Mouse (Mus musculus) embryonic facial prominence, embryonic 10.5 days (tissue): ENCODE results near the gene Mtus2. TPM values are rescaled to one million over a fixed set of nuclear protein-coding genes. Genes with fewer than 3 reads are reported as not detected.

Experiments
- DNase-seq: peaks from one replicate; pipeline ENCODE4 v3.0.0-alpha.2; 2017; ENCODE audit warnings: low spot score
- H3K27ac ChIP-seq: fragments of 300-500 bp; sonication (generic); replicated peaks from 2 replicates; pipeline ENCODE4 v1.5.1; 2016; ENCODE audit warnings: mild to moderate bottlenecking
- H3K27me3 ChIP-seq: fragments of 300-500 bp; sonication (generic); replicated peaks from 2 replicates; pipeline ENCODE4 v1.6.1; 2016; ENCODE audit warnings: low read depth, mild to moderate bottlenecking; ENCODE audit not compliant: poor library complexity, severe bottlenecking
- H3K36me3 ChIP-seq: fragments of 300-500 bp; sonication (generic); replicated peaks from 2 replicates; pipeline ENCODE4 v1.6.1; 2016; ENCODE audit warnings: mild to moderate bottlenecking, moderate library complexity
- H3K4me1 ChIP-seq: fragments of 300-500 bp; sonication (generic); 2 replicates; pipeline ENCODE4 v1.6.1; 2016
- H3K4me3 ChIP-seq: fragments of 300-500 bp; sonication (generic); 2 replicates; pipeline ENCODE4 v1.5.1; 2016; ENCODE audit warnings: mild to moderate bottlenecking, moderate library complexity
- H3K9me3 ChIP-seq: fragments of 300-500 bp; sonication (generic); 2 replicates; pipeline ENCODE4 v1.6.1; 2016; ENCODE audit warnings: mild to moderate bottlenecking
- WGBS: fragments of 180-500 bp; shearing (Covaris S2); methylation state at CpG from one replicate; pipeline ENCODE4 v1.1.7; 2016; 5-methylcytosine and 5-hydroxymethylcytosine counted together
- polyA plus RNA-seq: library from polyadenylated mRNA; unstranded; fragments of >200 nt; fragmentation: Nextera tagmentation; extraction: Ambion mirVana; gene quantifications from 2 replicates; pipeline ENCODE4 v1.2.1, GENCODE M21; 2016

Gene Mtus2
- polyA plus RNA-seq: 5.5 and 5.7 TPM in 2 replicates

DNA sequence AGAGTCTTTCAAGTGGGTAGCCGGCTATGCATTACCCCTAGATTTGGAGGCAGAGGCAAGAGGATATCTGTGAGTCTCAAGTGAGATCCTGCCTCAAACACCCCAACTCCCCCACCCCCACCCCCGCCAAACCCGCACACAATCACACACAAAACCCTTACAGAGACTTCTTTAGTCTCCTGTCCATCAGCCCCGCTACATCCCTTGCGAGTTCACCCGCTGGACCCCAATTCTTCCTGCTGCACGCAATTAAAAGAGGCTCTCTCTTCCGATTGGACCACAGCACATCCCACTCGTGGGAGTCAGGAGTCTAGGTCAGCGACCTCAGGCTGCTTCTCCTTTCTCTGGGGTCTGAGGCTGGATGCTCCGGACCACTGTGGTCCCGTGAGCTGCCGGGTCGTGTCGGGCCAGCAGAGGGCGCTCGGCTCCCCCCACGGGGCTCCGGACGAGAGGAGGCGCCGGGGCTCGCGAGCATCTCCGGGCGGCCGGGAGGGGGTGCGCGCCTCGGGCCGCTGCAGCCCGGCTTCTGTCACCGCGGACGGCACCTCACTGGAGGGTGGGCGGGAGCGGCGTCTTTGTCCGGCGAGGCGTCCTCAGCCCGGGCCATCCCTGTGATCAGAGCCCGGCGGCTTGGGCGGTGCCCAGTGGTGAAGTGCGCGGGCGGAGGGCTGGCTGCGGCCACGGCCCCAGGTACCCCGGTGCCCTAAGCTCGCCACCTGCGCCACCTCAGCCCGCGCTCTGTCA, at the start of gene Mtus2:
TSS of gene Mtus2 (plus strand) at position 500 of the 744 bp plus-strand sequence.
- Histone ChIP-seq H3K4me3 (peak within 1 kb of the TSS; percentile 70), H3K9me3 (no peaks in the 10 kb centered on the region), H3K4me1 (peaks cover 22% of the 10 kb centered on the region), H3K36me3 (no peaks in the 10 kb centered on the region), H3K27me3 (peaks cover 50% of the 10 kb centered on the region), H3K27ac (peak within 1 kb of the TSS; percentile 58)
- under 1% methylated on average over 55 of the region's 55 CpGs for WGBS
- peak; percentile 92 for DNase-seq

- no peak for DNase-seq
- Histone ChIP-seq H3K36me3 (no peaks in the 10 kb centered on the region), H3K27me3 (no peaks in the 10 kb centered on the region), H3K4me1 (no peaks in the 10 kb centered on the region), H3K27ac (no peak overlapping the region), H3K4me3 (no peak overlapping the region), H3K9me3 (0 out of 2 replicates have a peak, but pooled peaks cover 4% of the 10 kb centered on the region)
- 92% methylated on average over 8 of the region's 8 CpGs for WGBS
Observed at GRCm38 (mm10) chr5:147907851-147908250, 49.3 kb upstream of the Mtus2 start.

- Histone ChIP-seq H3K4me3 (no peak overlapping the region), H3K4me1 (peaks cover 11% of the 10 kb centered on the region), H3K36me3 (no peaks in the 10 kb centered on the region), H3K27ac (no peak overlapping the region), H3K27me3 (no peaks in the 10 kb centered on the region), H3K9me3 (0 out of 2 replicates have a peak, but pooled peaks cover 4% of the 10 kb centered on the region)
- 85% methylated on average over 12 of the region's 12 CpGs for WGBS
- no peak for DNase-seq
Observed at GRCm38 (mm10) chr5:147910807-147911509, 46.2 kb upstream of the Mtus2 start.

DNA sequence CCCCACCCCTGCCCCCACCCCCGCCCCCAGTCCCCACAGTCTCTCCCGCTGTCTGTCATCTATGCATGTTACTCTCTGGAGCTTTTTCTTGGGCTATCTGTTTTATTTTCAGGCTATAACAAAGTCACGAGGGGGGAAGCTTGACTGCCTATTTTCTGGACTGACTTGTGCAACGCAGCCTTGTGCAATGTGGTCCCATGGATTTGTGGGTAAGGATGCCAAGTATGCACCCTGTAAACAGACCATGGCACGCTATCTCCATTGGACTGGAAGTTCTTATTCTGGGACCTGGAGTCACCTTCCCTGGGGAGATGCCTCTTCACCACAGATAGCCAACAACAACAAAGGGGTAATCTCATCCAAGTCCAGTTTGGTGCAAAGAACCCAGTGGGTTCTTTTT, 45.4 kb upstream of the Mtus2 start:
- Histone ChIP-seq H3K4me1 (peaks cover 11% of the 10 kb centered on the region), H3K36me3 (no peaks in the 10 kb centered on the region), H3K27ac (no peak overlapping the region), H3K4me3 (no peak overlapping the region), H3K9me3 (0 out of 2 replicates have a peak, but pooled peaks cover 4% of the 10 kb centered on the region), H3K27me3 (no peaks in the 10 kb centered on the region)
- 81% methylated on average over 5 of the region's 5 CpGs for WGBS
- DNase-seq: no peak

DNA sequence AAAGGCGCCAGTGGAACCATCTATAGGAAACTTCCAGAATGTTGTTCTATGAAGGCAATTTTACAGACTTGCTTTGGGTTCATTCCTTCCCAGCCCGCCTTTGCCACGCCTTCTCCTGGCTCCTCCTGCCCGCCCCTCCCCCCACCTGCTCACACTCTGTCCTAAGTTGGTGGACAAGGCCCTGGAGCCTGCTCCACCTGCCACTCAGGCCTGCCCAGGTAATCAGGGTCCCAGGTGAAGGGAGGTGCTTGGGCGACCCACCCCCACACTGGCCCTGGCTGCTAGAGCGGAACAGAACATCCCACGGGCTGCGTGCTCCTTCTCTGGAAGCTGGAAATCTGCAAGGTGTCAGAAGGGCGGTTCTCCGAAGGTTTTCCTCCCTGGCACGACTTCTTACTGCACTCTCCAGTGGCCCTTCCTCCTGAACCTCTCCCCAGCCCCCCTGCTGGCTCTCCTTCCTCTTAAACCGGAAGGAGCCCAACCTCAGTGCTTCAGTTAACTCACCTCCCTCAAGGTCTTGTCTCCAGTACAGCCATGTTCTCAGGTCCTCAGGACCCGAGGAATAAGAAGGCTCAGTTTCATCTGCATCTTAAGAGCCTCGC, 43.8 kb upstream of the Mtus2 start:
- peak; percentile 48 for DNase-seq
- H3K36me3 ChIP-seq: no peaks in the 10 kb centered on the region
- 0 out of 2 replicates have a peak, but pooled peaks cover 4% of the 10 kb centered on the region for H3K9me3 ChIP-seq
- peak overlapping the region; percentile 48; the same call in 1 of the 2 replicates for H3K27ac ChIP-seq
- 0 out of 2 replicates have a peak overlapping the region, but pooled peaks have one; percentile 5 for H3K4me3 ChIP-seq
- H3K27me3 ChIP-seq: no peaks in the 10 kb centered on the region
- peaks cover 11% of the 10 kb centered on the region for H3K4me1 ChIP-seq
- WGBS: 38% methylated on average over 14 of the region's 14 CpGs

DNA sequence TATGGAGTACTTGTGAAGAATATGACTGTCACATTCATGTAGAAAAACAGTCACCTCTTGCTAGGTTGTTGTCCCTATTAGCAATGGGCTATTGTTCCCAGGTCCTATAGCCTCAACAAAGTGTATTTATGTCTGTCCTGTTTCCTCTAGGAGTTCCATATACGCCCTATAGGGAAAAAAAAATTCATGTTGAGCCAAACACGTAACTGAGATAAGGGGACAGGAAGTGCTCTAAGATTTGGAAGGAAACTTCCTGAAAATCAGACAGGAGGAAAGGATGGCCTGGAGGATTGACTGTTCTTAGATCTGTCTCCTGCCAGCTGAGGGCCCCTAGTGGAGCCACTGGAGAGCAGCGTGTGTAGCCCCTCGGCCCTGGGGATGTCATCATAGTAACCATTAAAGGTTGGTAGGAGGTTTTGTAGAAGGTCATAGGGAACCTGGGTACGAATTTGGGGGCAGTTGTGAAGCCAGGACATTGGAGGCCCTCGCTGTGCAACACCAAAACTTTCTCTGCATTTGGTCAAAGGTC, 42.0 kb upstream of the Mtus2 start:
- H3K36me3 ChIP-seq: no peaks in the 10 kb centered on the region
- 57% methylated on average over 6 of the region's 6 CpGs for WGBS
- no peak for DNase-seq
- no peaks in the 10 kb centered on the region for H3K27me3 ChIP-seq
- H3K27ac ChIP-seq: no peak overlapping the region
- peaks cover 11% of the 10 kb centered on the region for H3K4me1 ChIP-seq
- H3K9me3 ChIP-seq: 0 out of 2 replicates have a peak, but pooled peaks cover 4% of the 10 kb centered on the region
- H3K4me3 ChIP-seq: no peak overlapping the region

DNA sequence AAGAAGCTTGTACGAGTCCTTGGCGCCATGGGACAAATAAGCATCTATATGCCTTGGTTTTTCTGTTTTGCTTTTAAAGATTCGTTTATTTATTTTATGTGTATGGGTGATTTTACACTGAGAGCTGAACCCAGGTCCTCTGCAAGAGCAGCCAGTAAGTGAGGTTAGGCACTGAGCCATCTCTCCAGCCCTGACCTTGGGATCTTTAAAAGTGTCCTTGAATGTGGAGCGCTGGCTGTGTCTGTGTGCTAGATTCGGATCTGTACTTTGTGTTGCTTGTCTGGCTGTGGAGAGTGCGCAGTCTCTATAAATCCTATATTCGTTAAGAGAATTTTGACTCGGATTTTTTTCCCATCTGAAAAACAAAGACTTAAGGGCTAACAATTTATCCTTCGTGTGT, 40.9 kb upstream of the Mtus2 start:
- no peak for DNase-seq
- 91% methylated on average over 9 of the region's 9 CpGs for WGBS
- Histone ChIP-seq H3K9me3 (no peaks in the 10 kb centered on the region), H3K4me3 (no peak overlapping the region), H3K27me3 (no peaks in the 10 kb centered on the region), H3K36me3 (no peaks in the 10 kb centered on the region), H3K4me1 (peaks cover 11% of the 10 kb centered on the region), H3K27ac (no peak overlapping the region)

GRCm38 (mm10) chr5:147918044-147918846, 38.9 kb upstream of the Mtus2 start:
- Histone ChIP-seq H3K36me3 (no peaks in the 10 kb centered on the region), H3K9me3 (no peaks in the 10 kb centered on the region), H3K4me1 (peaks cover 8% of the 10 kb centered on the region), H3K27ac (no peak overlapping the region), H3K27me3 (no peaks in the 10 kb centered on the region), H3K4me3 (no peak overlapping the region)
- 73% methylated on average over 17 of the region's 17 CpGs for WGBS
- DNase-seq: no peak

DNA sequence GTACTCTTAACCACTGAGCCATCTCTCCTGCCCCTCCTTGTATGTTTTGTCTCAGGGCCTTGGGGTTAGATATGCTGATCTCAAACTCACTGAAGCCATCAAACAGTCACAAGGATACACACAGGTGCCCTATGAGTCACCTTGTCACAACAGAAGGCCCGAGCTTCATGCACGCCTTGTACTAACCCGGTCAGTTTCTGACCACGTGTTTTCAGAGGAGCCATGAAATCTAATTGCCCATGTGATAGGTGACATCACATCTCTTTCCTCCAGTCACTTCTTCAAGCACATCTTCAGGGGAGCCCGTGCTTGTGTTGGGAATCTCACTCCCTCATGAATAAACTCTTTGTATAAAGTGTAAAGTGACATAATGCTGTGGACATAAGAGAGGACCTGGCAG, 32.5 kb upstream of the Mtus2 start:
- H3K4me1 ChIP-seq: no peaks in the 10 kb centered on the region
- no peaks in the 10 kb centered on the region for H3K36me3 ChIP-seq
- no peaks in the 10 kb centered on the region for H3K27me3 ChIP-seq
- WGBS: 81% methylated on average over 5 of the region's 5 CpGs
- H3K4me3 ChIP-seq: no peak overlapping the region
- no peak overlapping the region for H3K27ac ChIP-seq
- DNase-seq: no peak
- no peaks in the 10 kb centered on the region for H3K9me3 ChIP-seq

DNA sequence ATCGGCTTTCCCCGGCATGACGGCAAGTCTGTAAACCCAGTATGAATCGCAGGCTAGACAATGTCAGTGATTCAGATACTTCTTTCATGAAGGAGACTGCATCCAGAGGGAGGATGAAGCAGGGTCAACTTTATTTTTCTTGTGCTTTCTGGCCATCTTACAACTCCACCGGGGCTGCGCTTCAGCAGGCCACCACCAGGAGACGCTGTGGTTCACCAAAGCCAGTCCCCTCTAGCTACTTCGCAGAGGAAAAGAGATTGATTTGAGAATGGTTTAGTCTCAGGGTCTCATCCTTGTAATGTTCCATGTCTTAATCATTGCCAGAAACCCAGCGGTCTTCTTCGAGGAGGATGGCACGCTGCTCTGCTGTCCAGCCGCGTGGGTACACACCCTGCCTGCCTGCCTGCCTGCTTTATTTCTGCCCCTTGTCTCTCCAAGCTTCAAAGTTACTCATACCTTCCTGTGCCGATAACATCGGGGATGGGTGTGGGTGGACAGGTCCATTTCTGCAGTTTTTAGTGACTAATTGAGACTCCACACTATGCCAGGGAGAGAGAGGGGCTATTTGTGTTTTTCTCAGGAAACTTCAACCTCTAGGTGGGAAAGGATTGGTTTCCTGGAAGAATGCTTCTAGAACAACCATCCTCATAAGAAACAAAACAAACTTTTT, 31.1 kb upstream of the Mtus2 start:
- no peak overlapping the region for H3K27ac ChIP-seq
- H3K4me3 ChIP-seq: no peak overlapping the region
- no peaks in the 10 kb centered on the region for H3K9me3 ChIP-seq
- DNase-seq: peak; percentile 45
- no peaks in the 10 kb centered on the region for H3K36me3 ChIP-seq
- no peaks in the 10 kb centered on the region for H3K27me3 ChIP-seq
- WGBS: 66% methylated on average over 15 of the region's 15 CpGs
- H3K4me1 ChIP-seq: no peaks in the 10 kb centered on the region

DNA sequence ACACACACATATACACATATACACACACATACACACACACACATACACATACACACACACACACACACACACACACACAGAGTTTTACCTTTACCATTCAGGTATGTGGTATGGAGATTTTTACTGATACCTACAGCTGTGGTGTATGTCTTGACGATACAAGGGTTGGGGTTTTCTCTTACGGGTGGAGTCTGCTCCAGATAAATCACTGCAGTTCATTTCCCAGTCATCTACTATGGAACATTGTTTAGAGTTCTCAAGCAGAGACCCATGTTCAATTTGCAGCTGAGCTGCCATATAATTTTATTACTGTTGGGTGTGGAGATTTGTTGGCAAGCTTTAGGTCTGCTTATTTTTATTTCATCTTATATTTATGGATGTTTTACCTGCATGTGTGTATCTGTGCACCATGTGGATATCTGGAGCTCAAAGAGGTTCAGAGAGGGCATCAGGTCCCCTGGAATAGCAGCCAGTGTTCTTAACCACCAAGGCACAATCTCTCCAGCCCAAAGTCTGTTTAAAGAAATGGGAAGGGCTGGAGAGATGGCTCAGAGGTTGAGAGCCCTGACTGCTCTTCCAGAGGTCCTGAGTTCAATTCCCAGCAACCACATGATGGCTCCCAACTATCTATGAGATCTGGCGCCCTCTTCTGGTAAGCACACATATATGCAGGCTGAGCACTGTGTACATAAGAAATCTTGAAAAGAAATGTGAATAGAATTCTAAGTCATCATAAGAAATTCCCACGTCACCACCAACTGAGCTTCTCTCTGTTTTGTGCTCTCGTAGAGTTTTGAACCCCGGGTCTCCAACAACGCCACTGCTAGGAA, 28.2 kb upstream of the Mtus2 start:
- Histone ChIP-seq H3K27me3 (no peaks in the 10 kb centered on the region), H3K4me1 (no peaks in the 10 kb centered on the region), H3K9me3 (no peaks in the 10 kb centered on the region), H3K4me3 (no peak overlapping the region), H3K36me3 (no peaks in the 10 kb centered on the region), H3K27ac (no peak overlapping the region)
- WGBS: 79% methylated on average over 7 of the region's 7 CpGs
- DNase-seq: no peak
